9 mouse cellular contexts compared by ENCODE assay signal in genomic region chr16:5931680-5932079, GRCm38 (mm10). TPM values are rescaled to one million over a fixed set of nuclear protein-coding genes. Genes with fewer than 3 reads are reported as not detected.
DNase-seq lines count a peak whose midpoint lies in the region; ATAC-seq lines count a peak whose summit lies in the region.
"Had no signal": no experiment of that assay in that cellular context is flagged by ENCODE, and none has a peak within 500 bp of the region (broad histone marks: within the 10 kb centered on the region; RNA-seq: fewer than 3 reads in every experiment).

No protein-coding gene starts in this region.

- no peaks in the 10 kb centered on the region for H3K27me3 ChIP-seq in forebrain, embryonic 16.5 days (replicated peaks; ENCODE audit: control insufficient read depth, insufficient read depth, low read length)
- no peaks in the 10 kb centered on the region for H3K27me3 ChIP-seq in hindbrain, embryonic 16.5 days (replicated peaks; ENCODE audit: control insufficient read depth, insufficient read depth, low read length)
- no peaks in the 10 kb centered on the region; the same call in 1 of the 2 replicates for H3K27me3 ChIP-seq in midbrain, embryonic 13.5 days
- no peaks in the 10 kb centered on the region for H3K27me3 ChIP-seq in splenic B cell, adult 2 months (ENCODE audit: control insufficient read depth, insufficient read depth, low read length, poor library complexity, severe bottlenecking)
- H3K27me3 ChIP-seq: limb, embryonic 15.5 days had no signal

- 24% methylated on average over 7 of the region's 7 CpGs for WGBS in forebrain, embryonic 16.5 days
- 27% methylated on average over 7 of the region's 7 CpGs for WGBS in hindbrain, embryonic 16.5 days
- WGBS in midbrain, embryonic 13.5 days, result 27% methylated on average over 7 of the region's 7 CpGs

- peak; percentile 42 for DNase-seq in gastrocnemius, adult 18-20 months (ENCODE audit: low spot score)
- no peak for DNase-seq in gastrocnemius, postnatal 25 days
- DNase-seq in cerebellum, adult 11-12 months, result peak; percentile 72
- peak; percentile 72 for DNase-seq in left cerebral cortex, adult 11 months (ENCODE audit: low spot score)
- DNase-seq in splenic B cell, adult 2 months (ENCODE audit: low read depth, low spot score), result peak; percentile 4

- H3K4me2 ChIP-seq in forebrain, embryonic 16.5 days (ENCODE audit: low read length), result no peak overlapping the region
- H3K4me2 ChIP-seq in hindbrain, embryonic 16.5 days (ENCODE audit: low read length), result no peak overlapping the region
- H3K4me2 ChIP-seq in midbrain, embryonic 13.5 days (replicated peaks), result no peak overlapping the region
- H3K4me2 ChIP-seq: limb, embryonic 15.5 days had no signal

- peak; percentile 33; the same call in 1 of the 2 replicates for ATAC-seq in forebrain, embryonic 16.5 days
- peak; percentile 45; the same call in 1 of the 2 replicates for ATAC-seq in hindbrain, embryonic 16.5 days
- ATAC-seq in midbrain, embryonic 13.5 days, result peak; percentile 77; the same call in 1 of the 2 replicates

- peaks cover 8% of the 10 kb centered on the region for H3K4me1 ChIP-seq in forebrain, embryonic 16.5 days (replicated peaks; ENCODE audit: control insufficient read depth, insufficient read depth, low read length)
- peaks cover 4% of the 10 kb centered on the region for H3K4me1 ChIP-seq in hindbrain, embryonic 16.5 days (ENCODE audit: control insufficient read depth, insufficient read depth, low read depth, low read length)
- peaks cover 16% of the 10 kb centered on the region; the same call in 1 of the 2 replicates for H3K4me1 ChIP-seq in midbrain, embryonic 13.5 days (replicated peaks)
- H3K4me1 ChIP-seq: limb, embryonic 15.5 days had no signal

- no peaks in the 10 kb centered on the region for H3K9me3 ChIP-seq in forebrain, embryonic 16.5 days (ENCODE audit: control insufficient read depth, low read length)
- H3K9me3 ChIP-seq in hindbrain, embryonic 16.5 days (ENCODE audit: control insufficient read depth, low read length), result no peaks in the 10 kb centered on the region
- no peaks in the 10 kb centered on the region for H3K9me3 ChIP-seq in midbrain, embryonic 13.5 days
- H3K9me3 ChIP-seq: limb, embryonic 15.5 days had no signal

- no peaks in the 10 kb centered on the region for H3K36me3 ChIP-seq in forebrain, embryonic 16.5 days (ENCODE audit: control insufficient read depth, insufficient read depth)
- H3K36me3 ChIP-seq in hindbrain, embryonic 16.5 days (ENCODE audit: control insufficient read depth, insufficient read depth, low read length), result no peaks in the 10 kb centered on the region
- H3K36me3 ChIP-seq in midbrain, embryonic 13.5 days, result no peaks in the 10 kb centered on the region
- H3K36me3 ChIP-seq in splenic B cell, adult 2 months (ENCODE audit: control insufficient read depth, insufficient read depth, low read length, poor library complexity, severe bottlenecking), result no peaks in the 10 kb centered on the region
- H3K36me3 ChIP-seq: limb, embryonic 15.5 days had no signal

- no peak overlapping the region for H3K9ac ChIP-seq in forebrain, embryonic 16.5 days (replicated peaks; ENCODE audit: low read depth, low read length)
- H3K9ac ChIP-seq in hindbrain, embryonic 16.5 days (ENCODE audit: low read depth, low read length), result no peak overlapping the region
- H3K9ac ChIP-seq in midbrain, embryonic 13.5 days (replicated peaks), result no peak overlapping the region
- H3K9ac ChIP-seq: limb, embryonic 15.5 days had no signal

- H3K4me3 ChIP-seq in forebrain, embryonic 16.5 days (replicated peaks; ENCODE audit: low read length), result no peak overlapping the region
- no peak overlapping the region for H3K4me3 ChIP-seq in hindbrain, embryonic 16.5 days (ENCODE audit: low read length)
- H3K4me3 ChIP-seq in midbrain, embryonic 13.5 days (replicated peaks), result no peak overlapping the region
- H3K4me3 ChIP-seq: limb, embryonic 15.5 days had no signal

- H3K27ac ChIP-seq in forebrain, embryonic 16.5 days (ENCODE audit: low read length), result no peak overlapping the region
- H3K27ac ChIP-seq in hindbrain, embryonic 16.5 days (ENCODE audit: low read depth, low read length), result no peak overlapping the region
- H3K27ac ChIP-seq in midbrain, embryonic 13.5 days, result no peak overlapping the region
- H3K27ac ChIP-seq: limb, embryonic 15.5 days had no signal

RNA-seq across cellular contexts. Expression of gene Rbfox1, which starts 46.5 kb away (rescaled TPM):
- total RNA-seq in gastrocnemius, adult 18-20 months (2021), result 100 to 1,000 TPM; 228 to 232 TPM
- 100 to 1,000 TPM; 146 to 174 TPM for total RNA-seq in gastrocnemius, postnatal 25 days (2021)
- 210 and 216 TPM in 2 replicates for polyA plus RNA-seq in forebrain, embryonic 16.5 days (2015; fragmentation: Nextera tagmentation; extraction: Ambion mirVana)
- polyA plus RNA-seq in hindbrain, embryonic 16.5 days (2015; fragmentation: Nextera tagmentation; extraction: Ambion mirVana), result 256 and 276 TPM in 2 replicates
- 96.6 and 103 TPM in 2 replicates for polyA plus RNA-seq in midbrain, embryonic 13.5 days (2015; fragmentation: Nextera tagmentation; extraction: Ambion mirVana)
